Mouse (Mus musculus) hindbrain, embryonic 11.5 days (tissue): ENCODE results near the gene Rps6kl1. TPM values are rescaled to one million over a fixed set of nuclear protein-coding genes. Genes with fewer than 3 reads are reported as not detected.

ENCODE experiments used
- ATAC-seq: fragments of 200-750 bp; cut with Nextera tagmentation; 2 replicates; pipeline ENCODE4 v1.8.0; 2017; ENCODE audit warnings: mild to moderate bottlenecking, moderate TSS enrichment, moderate library complexity; ENCODE audit not compliant: low FRiP score
- DNase-seq: peaks from one replicate; pipeline ENCODE4 v3.0.0-alpha.2; 2015; ENCODE audit warnings: low spot score
- H3K27ac ChIP-seq: fragments of 300-500 bp; sonication (generic); 2 replicates; pipeline ENCODE4 v1.5.1; 2014; ENCODE audit warnings: mild to moderate bottlenecking, low read depth, low read length
- H3K27me3 ChIP-seq: fragments of 300-500 bp; sonication (generic); 2 replicates; pipeline ENCODE4 v1.6.1; 2014; ENCODE audit warnings: mild to moderate bottlenecking, low read length, moderate library complexity, mixed read lengths; ENCODE audit not compliant: control insufficient read depth, insufficient read depth
- H3K36me3 ChIP-seq: fragments of 300-500 bp; sonication (generic); 2 replicates; pipeline ENCODE4 v1.6.1; 2014; ENCODE audit warnings: mild to moderate bottlenecking, low read length, moderate library complexity, mixed read lengths; ENCODE audit not compliant: control insufficient read depth, insufficient read depth
- H3K4me1 ChIP-seq: fragments of 300-500 bp; sonication (generic); replicated peaks from 2 replicates; pipeline ENCODE4 v1.6.1; 2014; ENCODE audit warnings: low read length, mixed read lengths; ENCODE audit not compliant: control insufficient read depth, insufficient read depth
- H3K4me2 ChIP-seq: fragments of 300-500 bp; sonication (generic); replicated peaks from 2 replicates; pipeline ENCODE4 v1.6.1; 2014; ENCODE audit warnings: mild to moderate bottlenecking, low read depth, low read length
- H3K4me3 ChIP-seq: fragments of 300-500 bp; sonication (generic); 2 replicates; pipeline ENCODE4 v1.5.1; 2014; ENCODE audit warnings: low read depth, low read length
- H3K9ac ChIP-seq: fragments of 300-500 bp; sonication (generic); 2 replicates; pipeline ENCODE4 v1.6.1; 2014; ENCODE audit warnings: low read depth, low read length
- H3K9me3 ChIP-seq: fragments of 300-500 bp; sonication (generic); 2 replicates; pipeline ENCODE4 v1.6.1; 2016; ENCODE audit warnings: low read length; ENCODE audit not compliant: control insufficient read depth
- WGBS: fragments of 180-500 bp; shearing (Covaris S2); extraction: QIAGEN DNeasy Blood & Tissue Kit; methylation state at CpG from one replicate; pipeline ENCODE4 v1.1.7; 2014; 5-methylcytosine and 5-hydroxymethylcytosine counted together
- polyA plus RNA-seq: library from polyadenylated mRNA; unstranded; fragments of >200 nt; fragmentation: Nextera tagmentation; extraction: Ambion mirVana; gene quantifications from 2 replicates; pipeline ENCODE4 v1.2.1, GENCODE M21; 2014

The Rps6kl1 gene
- polyA plus RNA-seq, 1 experiment from 2014 or later = 2.3 TPM

GRCm38 (mm10) chr12:85170948-85171307 lies 19.9 kb upstream of the Rps6kl1 start:
- Histone ChIP-seq H3K36me3 (no peaks in the 10 kb centered on the region), H3K27ac (no peak overlapping the region)
- WGBS = 80% methylated on average over 3 of the region's 3 CpGs

GRCm38 (mm10) chr12:85170284-85170947 lies 19.4 kb upstream of the Rps6kl1 start:
- H3K27me3 ChIP-seq = no peaks in the 10 kb centered on the region
- H3K36me3 ChIP-seq = no peaks in the 10 kb centered on the region
- DNase-seq (no peak), ATAC-seq (no peak)
- 90% methylated on average over 11 of the region's 11 CpGs for WGBS
- no peaks in the 10 kb centered on the region; the same call in 1 of the 2 replicates for H3K4me1 ChIP-seq
- H3K27ac ChIP-seq = no peak overlapping the region
- H3K9ac ChIP-seq = no peak overlapping the region
- H3K9me3 ChIP-seq = no peaks in the 10 kb centered on the region
- H3K4me3 ChIP-seq = no peak overlapping the region
- H3K4me2 ChIP-seq = no peak overlapping the region

More at GRCm38 (mm10) chr12:85170948-85171307, 19.9 kb upstream of the Rps6kl1 start:
- ATAC-seq (no peak), DNase-seq (no peak)
- Histone ChIP-seq H3K4me1 (peaks cover 4% of the 10 kb centered on the region; the same call in 1 of the 2 replicates), H3K9me3 (no peaks in the 10 kb centered on the region), H3K27me3 (no peaks in the 10 kb centered on the region), H3K4me3 (no peak overlapping the region), H3K4me2 (no peak overlapping the region), H3K9ac (no peak overlapping the region)

GRCm38 (mm10) chr12:85169877-85170276 lies 18.8 kb upstream of the Rps6kl1 start:
- ATAC-seq (no peak), DNase-seq (no peak)
- Histone ChIP-seq H3K9ac (no peak overlapping the region), H3K27ac (no peak overlapping the region), H3K4me3 (no peak overlapping the region), H3K36me3 (no peaks in the 10 kb centered on the region), H3K9me3 (no peaks in the 10 kb centered on the region), H3K4me1 (no peaks in the 10 kb centered on the region; the same call in 1 of the 2 replicates), H3K4me2 (no peak overlapping the region), H3K27me3 (no peaks in the 10 kb centered on the region)
- 55% methylated on average over 3 of the region's 3 CpGs for WGBS

- Histone ChIP-seq H3K9me3 (no peaks in the 10 kb centered on the region), H3K36me3 (no peaks in the 10 kb centered on the region), H3K4me2 (peak overlapping the region; percentile 35), H3K27ac (no peak overlapping the region), H3K4me1 (no peaks in the 10 kb centered on the region; the same call in 1 of the 2 replicates), H3K4me3 (peak overlapping the region; percentile 21; the same call in 1 of the 2 replicates), H3K27me3 (no peaks in the 10 kb centered on the region), H3K9ac (peak overlapping the region; percentile 42; the same call in 1 of the 2 replicates)
- WGBS = 27% methylated on average over 27 of the region's 27 CpGs
- ATAC-seq (peak; percentile 72), DNase-seq (peak; percentile 91)
Observed at GRCm38 (mm10) chr12:85169117-85169858, 18.2 kb upstream of the Rps6kl1 start.

- DNase-seq = no peak
- Histone ChIP-seq H3K9me3 (no peaks in the 10 kb centered on the region), H3K27ac (no peak overlapping the region), H3K36me3 (no peaks in the 10 kb centered on the region), H3K4me1 (no peaks in the 10 kb centered on the region; the same call in 1 of the 2 replicates), H3K4me2 (no peak overlapping the region), H3K27me3 (no peaks in the 10 kb centered on the region), H3K4me3 (no peak overlapping the region), H3K9ac (no peak overlapping the region)
- 89% methylated on average over 9 of the region's 9 CpGs for WGBS
- ATAC-seq = no peak
Observed at GRCm38 (mm10) chr12:85166631-85167030, 15.6 kb upstream of the Rps6kl1 start.

GRCm38 (mm10) chr12:85164996-85165395 lies 13.9 kb upstream of the Rps6kl1 start:
- no peaks in the 10 kb centered on the region for H3K36me3 ChIP-seq
- no peak overlapping the region for H3K9ac ChIP-seq
- H3K9me3 ChIP-seq = no peaks in the 10 kb centered on the region
- DNase-seq (no peak), ATAC-seq (no peak)
- H3K4me3 ChIP-seq = no peak overlapping the region
- whole genome bisulfite sequencing = 82% methylated on average over 5 of the region's 5 CpGs
- no peak overlapping the region for H3K27ac ChIP-seq
- H3K4me1 ChIP-seq = no peaks in the 10 kb centered on the region; the same call in 1 of the 2 replicates
- no peak overlapping the region for H3K4me2 ChIP-seq
- no peaks in the 10 kb centered on the region for H3K27me3 ChIP-seq

- no peak for ATAC-seq
- no peak overlapping the region for H3K27ac ChIP-seq
- no peaks in the 10 kb centered on the region for H3K36me3 ChIP-seq
- no peaks in the 10 kb centered on the region for H3K27me3 ChIP-seq
- H3K9me3 ChIP-seq = no peaks in the 10 kb centered on the region
- H3K4me1 ChIP-seq = no peaks in the 10 kb centered on the region
- no peak overlapping the region for H3K9ac ChIP-seq
- WGBS = 80% methylated on average over 5 of the region's 5 CpGs
- DNase-seq = no peak
- no peak overlapping the region for H3K4me2 ChIP-seq
- H3K4me3 ChIP-seq = no peak overlapping the region
Observed at GRCm38 (mm10) chr12:85159592-85159991, 8.5 kb upstream of the Rps6kl1 start.

GRCm38 (mm10) chr12:85158801-85159200 lies 7.7 kb upstream of the Rps6kl1 start:
- Histone ChIP-seq H3K36me3 (no peaks in the 10 kb centered on the region), H3K9me3 (no peaks in the 10 kb centered on the region)
- 86% methylated on average over 8 of the region's 8 CpGs for whole genome bisulfite sequencing

More at GRCm38 (mm10) chr12:85158801-85159200, 7.7 kb upstream of the Rps6kl1 start:
- Histone ChIP-seq H3K27me3 (no peaks in the 10 kb centered on the region), H3K4me1 (no peaks in the 10 kb centered on the region), H3K9ac (no peak overlapping the region), H3K27ac (no peak overlapping the region), H3K4me2 (no peak overlapping the region), H3K4me3 (no peak overlapping the region)
- no peak for DNase-seq
- ATAC-seq = no peak
